Mouse (Mus musculus) midbrain, embryonic 16.5 days (tissue): Measurements from ENCODE around the gene Cdh26. TPM values are rescaled to one million over a fixed set of nuclear protein-coding genes. Genes with fewer than 3 reads are reported as not detected.

Source experiments
- ATAC-seq: fragments of 200-750 bp; cut with Nextera tagmentation; 2 replicates; pipeline ENCODE4 v1.8.0; 2017; ENCODE audit warnings: moderate TSS enrichment
- H3K27ac ChIP-seq: fragments of 300-500 bp; sonication (generic); 2 replicates; pipeline ENCODE4 v1.5.1; 2014; ENCODE audit warnings: mild to moderate bottlenecking, low read length, mixed read lengths
- H3K27me3 ChIP-seq: fragments of 300-500 bp; sonication (generic); 2 replicates; pipeline ENCODE4 v1.6.1; 2014; ENCODE audit warnings: low read depth, low read length, mixed read lengths; ENCODE audit not compliant: control insufficient read depth, insufficient read depth
- H3K36me3 ChIP-seq: fragments of 300-500 bp; sonication (generic); 2 replicates; pipeline ENCODE4 v1.6.1; 2014; ENCODE audit warnings: mild to moderate bottlenecking, low read length, moderate library complexity, mixed read lengths; ENCODE audit not compliant: control insufficient read depth, insufficient read depth
- H3K4me1 ChIP-seq: fragments of 300-500 bp; sonication (generic); 2 replicates; pipeline ENCODE4 v1.6.1; 2014; ENCODE audit warnings: mild to moderate bottlenecking, low read length, mixed read lengths; ENCODE audit not compliant: control insufficient read depth, insufficient read depth
- H3K4me2 ChIP-seq: fragments of 300-500 bp; sonication (generic); 2 replicates; pipeline ENCODE4 v1.6.1; 2014; ENCODE audit warnings: mild to moderate bottlenecking, low read length, mixed read lengths
- H3K4me3 ChIP-seq: fragments of 300-500 bp; sonication (generic); 2 replicates; pipeline ENCODE4 v1.5.1; 2014; ENCODE audit warnings: low read depth, mild to moderate bottlenecking, low read length, moderate library complexity, mixed read lengths
- H3K9ac ChIP-seq: fragments of 300-500 bp; sonication (generic); 2 replicates; pipeline ENCODE4 v1.6.1; 2014; ENCODE audit warnings: low read depth, low read length, mixed read lengths
- H3K9me3 ChIP-seq: fragments of 300-500 bp; sonication (generic); replicated peaks from 2 replicates; pipeline ENCODE4 v1.6.1; 2014; ENCODE audit warnings: mild to moderate bottlenecking, low read length, mixed read lengths; ENCODE audit not compliant: control insufficient read depth, poor library complexity, severe bottlenecking
- WGBS: fragments of 180-500 bp; shearing (Covaris S2); extraction: QIAGEN DNeasy Blood & Tissue Kit; methylation state at CpG from one replicate; pipeline ENCODE4 v1.1.7; 2014; 5-methylcytosine and 5-hydroxymethylcytosine counted together
- polyA plus RNA-seq: library from polyadenylated mRNA; unstranded; fragments of >200 nt; fragmentation: Nextera tagmentation; extraction: Ambion mirVana; gene quantifications from 2 replicates; pipeline ENCODE4 v1.2.1, GENCODE M21; 2015

Cdh26 gene
- polyA plus RNA-seq, 1 experiment from 2014 or later: 0.20 TPM

GRCm38 (mm10) chr2:178415150-178415448 lies 15.2 kb upstream of the Cdh26 start:
- Histone ChIP-seq H3K4me2 (peak overlapping the region; percentile 94), H3K9ac (peak overlapping the region; percentile 77), H3K4me1 (peaks cover 17% of the 10 kb centered on the region; the same call in 1 of the 2 replicates), H3K27ac (no peak overlapping the region), H3K4me3 (peak overlapping the region; percentile 71), H3K27me3 (peaks cover 5% of the 10 kb centered on the region; the same call in 1 of the 2 replicates), H3K36me3 (no peaks in the 10 kb centered on the region), H3K9me3 (no peaks in the 10 kb centered on the region)
- ATAC-seq: no peak; the same call in 1 of the 2 replicates
- WGBS: 24% methylated on average over 3 of the region's 3 CpGs

DNA sequence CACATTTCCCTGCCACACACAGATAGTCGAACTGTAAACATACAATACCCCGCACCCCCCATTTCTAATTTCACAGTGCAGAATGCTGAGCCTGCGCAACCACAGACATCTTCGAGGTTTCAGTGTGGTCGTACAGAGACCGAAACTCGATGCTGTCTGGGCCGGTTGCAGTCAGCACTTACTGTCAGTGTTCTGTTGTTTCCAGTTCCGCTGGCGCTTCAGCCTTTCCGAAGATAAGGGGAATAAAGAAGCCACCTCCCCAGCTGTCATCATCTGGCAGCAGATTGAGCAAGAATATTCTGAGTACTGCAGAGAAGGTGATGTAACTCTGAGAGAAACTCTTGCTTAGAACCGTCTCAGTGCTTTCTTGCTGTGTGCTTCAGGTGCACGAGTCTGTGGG lies 13.9 kb upstream of the Cdh26 start:
- no peaks in the 10 kb centered on the region for H3K36me3 ChIP-seq
- ATAC-seq: no peak

DNA sequence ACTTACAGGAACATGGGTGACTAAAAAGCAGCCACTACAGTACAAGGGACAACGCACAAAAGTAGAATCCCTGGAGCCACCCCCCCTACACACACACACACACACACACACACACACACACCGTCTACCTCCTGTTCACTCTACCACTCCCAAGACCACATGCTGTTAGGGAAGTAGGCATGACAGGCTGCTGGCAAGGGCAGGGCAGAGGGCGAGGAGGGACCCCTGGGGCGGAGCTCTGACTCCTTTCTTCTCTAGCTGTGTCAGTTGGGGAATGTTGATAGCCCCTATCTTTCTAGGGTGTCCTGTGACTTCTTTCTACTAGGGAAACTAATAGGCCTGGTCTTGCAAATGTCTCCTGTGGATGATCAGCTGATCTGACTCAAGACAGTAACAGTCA lies 13.4 kb upstream of the Cdh26 start:
- WGBS: 72% methylated on average over 4 of the region's 4 CpGs
- Histone ChIP-seq H3K27ac (no peak overlapping the region), H3K4me1 (peaks cover 22% of the 10 kb centered on the region; the same call in 1 of the 2 replicates)

More for the DNA sequence above, 13.9 kb upstream of the Cdh26 start:
- no peaks in the 10 kb centered on the region for H3K9me3 ChIP-seq
- H3K9ac ChIP-seq: no peak overlapping the region
- peaks cover 5% of the 10 kb centered on the region; the same call in 1 of the 2 replicates for H3K27me3 ChIP-seq
- WGBS: 82% methylated on average over 13 of the region's 13 CpGs
- H3K4me3 ChIP-seq: no peak overlapping the region
- H3K4me1 ChIP-seq: peaks cover 19% of the 10 kb centered on the region; the same call in 1 of the 2 replicates
- H3K27ac ChIP-seq: no peak overlapping the region
- no peak overlapping the region for H3K4me2 ChIP-seq

DNA sequence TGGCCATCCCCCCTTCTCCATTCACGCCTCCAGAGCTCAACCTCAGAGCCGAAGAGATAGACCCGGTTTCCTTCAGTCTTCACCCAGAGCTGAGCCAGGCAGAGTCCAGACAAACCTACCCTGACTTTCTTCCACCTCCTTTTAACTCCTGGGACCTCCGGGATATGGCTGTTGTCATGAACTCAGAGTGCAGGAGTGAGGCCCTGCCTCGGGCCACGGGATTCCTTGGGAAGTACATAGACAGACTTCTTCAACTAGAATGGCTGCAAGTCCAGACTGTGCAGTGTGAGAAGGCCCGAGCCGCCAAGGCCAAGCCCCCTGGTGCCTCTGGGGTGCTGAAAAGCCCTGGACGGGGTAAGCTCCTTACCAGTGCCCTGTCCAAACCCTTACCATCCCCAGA lies 9.8 kb upstream of the Cdh26 start:
- Histone ChIP-seq H3K36me3 (no peaks in the 10 kb centered on the region), H3K27ac (no peak overlapping the region), H3K4me3 (no peak overlapping the region), H3K4me1 (peaks cover 13% of the 10 kb centered on the region), H3K9me3 (no peaks in the 10 kb centered on the region), H3K9ac (no peak overlapping the region), H3K4me2 (no peak overlapping the region), H3K27me3 (no peaks in the 10 kb centered on the region)
- ATAC-seq: no peak
- 83% methylated on average over 9 of the region's 9 CpGs for WGBS

More for the DNA sequence above, 13.4 kb upstream of the Cdh26 start:
- Histone ChIP-seq H3K9ac (no peak overlapping the region), H3K4me3 (no peak overlapping the region), H3K9me3 (no peaks in the 10 kb centered on the region), H3K36me3 (no peaks in the 10 kb centered on the region), H3K4me2 (no peak overlapping the region), H3K27me3 (peaks cover 5% of the 10 kb centered on the region; the same call in 1 of the 2 replicates)
- no peak for ATAC-seq

DNA sequence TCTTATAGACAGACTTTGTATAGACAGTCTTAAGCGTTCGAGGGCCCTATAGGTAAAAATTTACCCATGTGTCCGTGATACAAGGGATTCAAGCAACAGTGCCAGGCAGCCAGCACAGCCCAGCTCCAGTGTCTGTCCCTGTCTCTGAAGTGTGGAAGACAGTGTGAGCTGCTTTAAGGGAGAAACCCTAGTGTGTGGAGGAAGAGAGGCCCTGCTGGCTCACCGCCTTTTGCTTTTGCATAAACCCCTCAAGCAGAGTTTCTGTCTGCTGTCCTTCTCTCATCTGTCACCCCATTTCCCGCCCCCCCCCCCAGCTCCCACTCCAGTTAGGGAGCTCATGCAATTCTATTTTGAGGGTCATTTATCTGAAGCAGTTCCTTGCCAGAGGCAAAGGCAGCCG lies 8.7 kb upstream of the Cdh26 start:
- H3K4me1 ChIP-seq: peaks cover 10% of the 10 kb centered on the region; the same call in 1 of the 2 replicates
- H3K9me3 ChIP-seq: no peaks in the 10 kb centered on the region
- no peak overlapping the region for H3K9ac ChIP-seq
- no peaks in the 10 kb centered on the region for H3K27me3 ChIP-seq
- 39% methylated on average over 6 of the region's 6 CpGs for WGBS
- H3K27ac ChIP-seq: no peak overlapping the region
- ATAC-seq: peak; percentile 49; the same call in 1 of the 2 replicates
- H3K4me2 ChIP-seq: no peak overlapping the region
- no peaks in the 10 kb centered on the region for H3K36me3 ChIP-seq
- no peak overlapping the region for H3K4me3 ChIP-seq

DNA sequence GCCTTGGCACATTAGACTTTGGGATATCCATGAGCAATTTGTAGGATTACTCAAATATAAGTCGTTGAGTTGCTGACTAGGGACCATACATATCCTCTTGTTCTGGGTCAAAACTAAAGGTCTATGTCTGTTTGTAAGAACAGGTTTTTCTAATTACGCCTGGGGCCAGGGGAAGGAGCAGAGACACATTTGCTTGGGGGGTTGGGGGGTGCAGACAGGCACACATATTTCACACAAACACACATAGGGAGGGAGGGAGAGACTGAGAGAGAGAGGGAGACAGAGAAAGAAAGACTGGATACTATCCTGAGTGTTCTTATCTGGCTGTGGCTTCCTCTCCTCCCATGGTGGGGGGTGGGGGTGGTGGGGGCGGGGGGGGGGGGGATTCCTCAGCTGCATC lies 8.1 kb upstream of the Cdh26 start:
- WGBS: 60% methylated on average over 2 of the region's 3 CpGs
- H3K36me3 ChIP-seq: no peaks in the 10 kb centered on the region
- H3K9me3 ChIP-seq: no peaks in the 10 kb centered on the region
- no peak overlapping the region for H3K9ac ChIP-seq
- H3K27ac ChIP-seq: no peak overlapping the region
- H3K4me3 ChIP-seq: no peak overlapping the region
- peaks cover 10% of the 10 kb centered on the region; the same call in 1 of the 2 replicates for H3K4me1 ChIP-seq
- no peaks in the 10 kb centered on the region for H3K27me3 ChIP-seq
- no peak for ATAC-seq
- no peak overlapping the region for H3K4me2 ChIP-seq

DNA sequence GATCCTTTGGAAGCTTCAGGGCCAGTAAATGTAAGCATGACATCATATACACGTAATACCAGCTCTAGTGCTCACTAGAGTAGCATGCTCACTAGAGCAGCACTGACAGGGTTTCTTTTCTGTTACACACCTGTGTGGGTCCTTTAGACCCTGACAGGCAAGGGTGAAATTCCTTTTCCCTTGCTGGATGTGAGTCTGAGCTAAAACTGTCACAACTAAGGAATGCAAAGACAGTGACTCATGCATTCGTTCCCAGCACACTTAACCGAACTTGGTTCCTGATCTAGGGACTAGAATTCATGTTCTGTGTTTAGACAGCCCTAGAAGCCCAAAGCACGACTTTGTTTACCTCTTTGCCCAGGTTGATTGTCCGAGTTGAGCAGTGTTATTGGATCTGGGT lies 7.1 kb upstream of the Cdh26 start:
- H3K4me1 ChIP-seq: peaks cover 10% of the 10 kb centered on the region; the same call in 1 of the 2 replicates
- H3K27ac ChIP-seq: no peak overlapping the region
- no peak for ATAC-seq
- H3K36me3 ChIP-seq: no peaks in the 10 kb centered on the region
- 86% methylated on average over 5 of the region's 5 CpGs for WGBS
- no peak overlapping the region for H3K4me2 ChIP-seq
- no peaks in the 10 kb centered on the region for H3K9me3 ChIP-seq
- H3K4me3 ChIP-seq: no peak overlapping the region
- H3K9ac ChIP-seq: no peak overlapping the region
- H3K27me3 ChIP-seq: no peaks in the 10 kb centered on the region

- Histone ChIP-seq H3K27me3 (no peaks in the 10 kb centered on the region), H3K4me1 (peaks cover 10% of the 10 kb centered on the region; the same call in 1 of the 2 replicates), H3K27ac (no peak overlapping the region), H3K9me3 (no peaks in the 10 kb centered on the region), H3K4me3 (no peak overlapping the region), H3K36me3 (no peaks in the 10 kb centered on the region), H3K9ac (no peak overlapping the region), H3K4me2 (no peak overlapping the region)
- 45% methylated on average over 4 of the region's 4 CpGs for WGBS
- ATAC-seq: peak; percentile 21; the same call in 1 of the 2 replicates
Observed at GRCm38 (mm10) chr2:178426229-178426628, 4.1 kb upstream of the Cdh26 start.

- H3K4me2 ChIP-seq: no peak overlapping the region
- no peak overlapping the region for H3K4me3 ChIP-seq
- no peaks in the 10 kb centered on the region for H3K27me3 ChIP-seq
- H3K9ac ChIP-seq: no peak overlapping the region
- H3K36me3 ChIP-seq: no peaks in the 10 kb centered on the region
- H3K9me3 ChIP-seq: no peaks in the 10 kb centered on the region
- 90% methylated on average over 5 of the region's 5 CpGs for WGBS
- no peak overlapping the region for H3K27ac ChIP-seq
- ATAC-seq: no peak
- peaks cover 3% of the 10 kb centered on the region; the same call in 1 of the 2 replicates for H3K4me1 ChIP-seq
Observed at GRCm38 (mm10) chr2:178427181-178427580, 3.1 kb upstream of the Cdh26 start.
